Mouse (Mus musculus): ENCODE measurements at regions not wholly inside any gene's neighbourhood (a gene's known extent, or its start where the extent isn't known, plus 50 kb on each side); places are given as distances from the start of the nearest gene placed in this dataset.
"Not testable (repeated sequence)": the region's sequence is repeated elsewhere in the genome, so short reads cannot be mapped to it uniquely, and the experiment has no call there.

DNA sequence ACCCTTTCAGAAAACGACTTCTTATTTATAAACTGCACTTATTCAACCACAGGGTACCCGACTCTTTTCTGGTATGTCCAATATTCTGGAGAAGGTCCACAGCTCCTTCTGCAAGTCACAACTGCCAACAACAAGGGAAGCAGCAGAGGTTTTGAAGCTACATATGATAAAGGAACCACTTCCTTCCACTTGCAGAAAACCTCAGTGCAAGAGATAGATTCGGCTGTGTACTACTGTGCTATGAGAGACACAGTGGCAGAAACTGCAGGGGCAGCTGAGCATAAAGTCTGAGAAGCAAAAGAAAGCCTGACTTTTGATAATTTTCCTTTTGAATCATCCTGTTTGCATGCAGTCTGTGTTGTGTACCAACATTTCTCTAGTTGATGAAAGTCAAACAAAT is 823.8 kb downstream of the Dad1 start:
- DNase-seq (ENCODE audit: low spot score in 2 of 2) = not testable (repeated sequence)

GRCm38 (mm10) chr14:53428447-53428846 is 825.5 kb downstream of the Dad1 start:
- DNase-seq (ENCODE audit: low spot score in 2 of 2) = not testable (repeated sequence)

- DNase-seq (ENCODE audit: low spot score in 2 of 2) = not testable (repeated sequence)
These were observed 826.3 kb downstream of the Dad1 start for GRCm38 (mm10) chr14:53427636-53428035.

DNA sequence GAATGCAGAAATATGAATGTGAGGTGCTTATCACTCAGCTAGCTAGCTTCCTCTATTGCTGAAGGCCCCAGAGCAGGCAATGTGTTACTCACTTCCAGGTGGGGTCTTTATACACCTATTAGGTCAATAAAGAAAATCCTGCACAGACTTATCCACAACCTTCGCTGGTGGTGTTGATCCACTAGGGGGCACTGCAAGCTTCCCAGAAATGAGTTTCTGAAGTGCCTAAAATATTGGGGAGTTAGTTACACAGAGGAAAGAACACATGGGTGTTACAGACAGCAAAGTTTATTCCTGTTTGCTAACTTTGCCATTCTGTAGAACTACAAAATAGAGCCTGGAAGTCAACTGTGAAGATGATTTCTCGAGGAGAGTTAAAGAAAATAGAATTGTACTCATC is 836.9 kb downstream of the Dad1 start:
- DNase-seq (ENCODE audit: low spot score in 2 of 2) = not testable (repeated sequence)

GRCm38 (mm10) chr14:53407500-53408227 is 846.2 kb downstream of the Dad1 start:
- DNase-seq (ENCODE audit: low spot score in 2 of 2) = not testable (repeated sequence)

- DNase-seq (ENCODE audit: low spot score in 2 of 2) = not testable (repeated sequence)
These were observed 863.6 kb downstream of the Dad1 start for GRCm38 (mm10) chr14:53390307-53390706.

GRCm38 (mm10) chr14:53374591-53374990 is 879.0 kb upstream of the Olfr1507 start:
- not testable (repeated sequence) for DNase-seq (ENCODE audit: low spot score in 2 of 2)

- not testable (repeated sequence) for DNase-seq (ENCODE audit: low spot score in 2 of 2)
These were observed 878.4 kb upstream of the Olfr1507 start for GRCm38 (mm10) chr14:53373777-53374468.

GRCm38 (mm10) chr14:53369776-53370175 is 874.2 kb upstream of the Olfr1507 start:
- DNase-seq (ENCODE audit: low spot score in 2 of 2) = no peak

DNA sequence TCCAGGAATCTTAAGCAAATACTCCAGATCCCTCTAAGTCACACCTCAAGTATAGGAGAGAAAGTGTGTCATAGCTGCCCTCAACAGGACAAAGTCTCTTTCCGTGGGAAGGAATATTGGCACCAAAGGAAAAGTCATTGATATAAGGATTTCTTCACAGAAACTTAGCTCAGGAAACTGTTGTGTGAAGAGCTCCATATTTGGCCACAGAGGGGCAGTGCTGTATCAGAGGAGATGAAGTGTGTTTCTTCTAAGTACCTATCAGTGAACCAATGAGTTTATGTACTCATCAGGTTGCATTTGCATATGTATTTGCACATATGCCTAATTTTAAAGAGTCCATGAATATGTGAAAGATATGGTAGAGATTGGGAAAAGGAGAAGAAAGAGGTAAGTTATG is 871.9 kb upstream of the Olfr1507 start:
- not testable (repeated sequence) for DNase-seq (ENCODE audit: low spot score in 2 of 2)

DNA sequence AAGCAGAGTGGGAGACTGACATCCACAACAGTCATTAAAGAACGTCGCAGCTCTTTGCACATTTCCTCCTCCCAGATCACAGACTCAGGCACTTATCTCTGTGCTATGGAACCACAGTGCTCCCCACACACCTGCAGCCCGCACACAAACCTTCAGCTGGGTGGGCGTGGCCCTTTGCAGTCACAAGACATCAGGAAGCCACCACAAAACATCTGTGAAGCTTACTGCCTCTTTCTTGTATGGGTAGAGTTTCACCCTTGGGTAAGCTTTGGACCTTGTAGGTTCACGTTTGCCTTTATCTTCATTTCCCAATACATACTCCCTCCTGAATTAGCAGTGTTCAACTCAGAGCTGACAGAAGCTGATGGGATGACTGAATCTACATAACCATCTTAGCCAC is 868.4 kb upstream of the Olfr1507 start:
- DNase-seq (ENCODE audit: low spot score in 2 of 2) = not testable (repeated sequence)

- peak in 1 of 2 experiments; percentile 12 for DNase-seq (ENCODE audit: low spot score in 2 of 2)
These were observed 866.5 kb upstream of the Olfr1507 start for GRCm38 (mm10) chr14:53362054-53362453.

GRCm38 (mm10) chr14:53357498-53357897 is 861.9 kb upstream of the Olfr1507 start:
- not testable (repeated sequence) for DNase-seq (ENCODE audit: low spot score in 2 of 2)

DNA sequence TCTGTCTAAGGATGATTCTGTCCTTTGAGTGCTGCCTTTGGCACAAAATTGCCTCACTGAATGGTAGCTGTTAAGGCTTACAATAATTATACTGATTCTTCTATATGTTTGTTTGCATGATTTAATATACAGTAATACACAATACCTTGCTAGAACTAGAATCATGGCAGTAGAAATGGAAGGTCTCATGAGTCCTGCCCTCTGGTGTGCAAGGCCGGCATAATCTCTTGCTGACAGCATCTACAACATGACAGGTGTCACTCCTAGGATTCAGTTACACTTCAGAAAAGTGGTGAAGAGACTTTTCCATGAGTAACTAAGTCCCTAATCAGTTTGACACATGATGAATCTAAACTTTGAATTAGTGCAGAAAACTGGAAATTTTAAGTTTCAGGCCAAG is 861.2 kb upstream of the Olfr1507 start:
- DNase-seq (ENCODE audit: low spot score in 2 of 2) = not testable (repeated sequence)

DNA sequence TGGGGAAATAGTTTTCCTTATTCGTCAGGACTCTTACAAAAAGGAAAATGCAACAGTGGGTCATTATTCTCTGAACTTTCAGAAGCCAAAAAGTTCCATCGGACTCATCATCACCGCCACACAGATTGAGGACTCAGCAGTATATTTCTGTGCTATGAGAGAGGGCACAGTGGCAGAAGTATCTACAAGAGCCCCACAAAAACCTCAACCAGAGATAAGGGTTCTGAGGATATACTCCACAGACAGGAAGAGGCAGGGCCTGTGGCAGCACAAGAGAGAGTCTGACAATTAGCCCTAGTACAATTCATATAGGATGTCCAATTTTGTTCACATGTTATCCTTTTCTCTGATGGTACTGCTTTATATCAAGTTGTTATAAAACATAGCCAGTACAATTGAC is 855.9 kb upstream of the Olfr1507 start:
- not testable (repeated sequence) for DNase-seq (ENCODE audit: low spot score in 2 of 2)

- not testable (repeated sequence) for DNase-seq (ENCODE audit: low spot score in 2 of 2)
These were observed 855.2 kb upstream of the Olfr1507 start for GRCm38 (mm10) chr14:53350780-53351179.

- DNase-seq (ENCODE audit: low spot score in 2 of 2) = peak; percentile 13 to 63
These were observed 853.6 kb upstream of the Olfr1507 start for GRCm38 (mm10) chr14:53349111-53349510.

DNA sequence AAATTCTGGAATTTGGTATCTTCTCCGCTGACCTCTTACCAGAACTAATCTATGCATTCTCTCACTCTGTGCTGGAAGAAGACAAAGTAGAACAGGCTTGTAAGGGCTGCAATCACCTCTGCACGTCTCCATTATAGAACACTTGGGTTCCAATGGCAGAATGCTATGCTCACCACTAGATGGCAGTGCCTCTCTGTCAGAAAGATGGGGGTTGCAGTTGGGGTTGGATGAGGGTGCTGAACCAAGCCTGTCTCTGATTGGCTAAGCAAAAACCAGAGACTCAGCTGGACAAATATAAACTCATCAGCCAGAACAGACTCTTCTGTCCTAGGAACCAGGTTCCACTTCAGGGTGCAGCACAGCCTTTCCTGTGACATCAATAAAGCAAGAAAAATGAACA is 850.0 kb upstream of the Olfr1507 start:
- DNase-seq (ENCODE audit: low spot score in 2 of 2) = peak in 1 of 2 experiments; percentile 28

DNA sequence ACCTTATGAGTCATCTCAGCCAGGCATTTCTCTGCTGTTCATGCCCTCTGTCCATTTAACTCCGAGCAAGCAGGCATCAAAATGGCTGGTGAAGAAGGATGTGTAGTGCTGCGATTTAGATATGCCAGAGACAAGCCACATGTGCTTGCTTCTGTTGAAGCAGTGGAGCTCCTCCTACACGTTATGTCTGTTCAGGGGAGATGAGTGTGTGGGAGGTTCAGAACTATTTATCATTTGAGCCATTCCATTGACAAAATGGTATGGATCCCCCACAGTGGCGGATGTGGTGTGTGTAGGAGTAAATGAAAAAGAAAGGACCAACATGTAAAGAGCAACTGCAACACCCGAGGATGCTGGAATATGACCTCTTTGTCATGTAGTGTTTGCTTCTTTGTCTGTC is 848.3 kb upstream of the Olfr1507 start:
- not testable (repeated sequence) for DNase-seq (ENCODE audit: low spot score in 2 of 2)

DNA sequence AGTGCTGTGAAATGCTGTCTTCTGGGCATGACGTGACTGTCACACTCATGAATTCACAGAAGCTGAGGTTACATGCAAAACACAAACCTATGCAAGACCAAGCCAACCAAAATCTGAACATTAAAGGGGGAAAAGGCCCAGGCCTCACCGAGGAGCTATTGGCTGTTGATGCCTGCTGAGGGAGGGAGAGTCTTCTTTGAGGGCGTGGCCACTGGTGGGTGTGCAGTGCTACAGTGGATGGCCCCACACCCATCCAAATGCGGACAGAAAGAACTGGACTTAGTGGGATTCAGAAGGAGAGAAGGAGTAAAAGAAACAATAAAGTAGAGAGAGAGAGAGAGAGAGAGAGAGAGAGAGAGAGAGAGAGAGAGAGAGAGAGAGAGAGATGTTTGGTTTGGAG is 843.6 kb upstream of the Olfr1507 start:
- not testable (repeated sequence) for DNase-seq (ENCODE audit: low spot score in 2 of 2)

- DNase-seq (ENCODE audit: low spot score in 2 of 2) = not testable (repeated sequence)
These were observed 841.9 kb upstream of the Olfr1507 start for GRCm38 (mm10) chr14:53337446-53337845.

GRCm38 (mm10) chr14:53336705-53337104 is 841.2 kb upstream of the Olfr1507 start:
- DNase-seq (ENCODE audit: low spot score in 2 of 2) = peak in 1 of 2 experiments; percentile 29

DNA sequence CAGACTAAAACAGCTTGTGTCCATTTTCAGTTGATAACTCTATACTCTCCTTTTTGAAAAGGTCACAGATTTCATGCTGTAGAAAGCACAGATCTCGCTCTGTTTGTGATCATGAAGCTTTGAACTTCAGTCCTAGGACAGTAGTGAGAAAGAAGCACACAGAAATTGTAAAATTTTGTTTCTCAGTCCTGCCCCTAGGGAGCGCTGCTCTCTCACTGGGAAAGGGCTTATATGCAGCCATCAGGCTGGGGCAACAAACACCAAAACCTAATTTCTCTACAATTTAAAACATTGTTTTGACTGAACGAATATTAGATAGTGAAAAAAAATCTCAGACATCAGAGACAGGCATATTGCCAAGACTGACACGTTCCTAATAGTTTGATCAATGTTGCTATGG is 838.9 kb upstream of the Olfr1507 start:
- not testable (repeated sequence) for DNase-seq (ENCODE audit: low spot score in 2 of 2)
